Mouse (Mus musculus) heart, postnatal 4 days (tissue): ENCODE results near the gene Ap5s1. TPM values are rescaled to one million over a fixed set of nuclear protein-coding genes. Genes with fewer than 3 reads are reported as not detected.

ENCODE experiments used
- total RNA-seq, 2 experiments: library from RNA; stranded (reverse); gene quantifications; 2 replicates each; pipeline ENCODE4 v1.2.3; 2021

Gene Ap5s1
- total RNA-seq, 2 experiments from 2014 or later: 32.6 to 42.4 TPM

Other genes with a start within 250 kb of the Ap5s1 start
- gene Gfra4, start 164.0 kb upstream of the Ap5s1 start, total RNA-seq: 1 to 10 TPM; 4.1 to 4.5 TPM
- gene Adam33, start 143.3 kb upstream of the Ap5s1 start, total RNA-seq: 1 to 10 TPM; 2.4 to 3.2 TPM
- gene Siglec1, start 120.3 kb upstream of the Ap5s1 start, total RNA-seq: under 1 TPM; 0.52 to 0.79 TPM
- gene Hspa12b, start 79.8 kb upstream of the Ap5s1 start, total RNA-seq: 10 to 100 TPM; 40.3 to 40.6 TPM
- not detected for gene Gm11037, start 73.6 kb upstream of the Ap5s1 start, total RNA-seq
- 10 to 100 TPM; 23.4 to 26.0 TPM for gene 1700037H04Rik, start 47.0 kb upstream of the Ap5s1 start, total RNA-seq
- gene Cenpb, start 27.0 kb upstream of the Ap5s1 start, total RNA-seq: 10 to 100 TPM; 76.5 to 78.4 TPM
- 10 to 100 TPM; 23.5 to 34.1 TPM for gene Cdc25b, start 20.1 kb upstream of the Ap5s1 start, total RNA-seq
- 1 to 10 TPM; 6.3 to 7.2 TPM for gene Spef1, start 19.8 kb upstream of the Ap5s1 start, total RNA-seq
- gene Mavs, start 27.0 kb downstream of the Ap5s1 start, total RNA-seq: 10 to 100 TPM; 28.9 to 29.1 TPM
- gene Pank2, start 55.4 kb downstream of the Ap5s1 start, total RNA-seq: 10 to 100 TPM; 41.1 to 44.4 TPM
- gene Rnf24, start 145.8 kb downstream of the Ap5s1 start, total RNA-seq: 1 to 10 TPM; 8.0 to 9.0 TPM